Mouse (Mus musculus): Measurements from ENCODE around the gene Shmt1. TPM values are rescaled to one million over a fixed set of nuclear protein-coding genes. Genes with fewer than 3 reads are reported as not detected.

Gene Shmt1
- total and polyA plus RNA-seq, 3 experiments, result 11.1 to 107 (median 22.2) TPM

DNA sequence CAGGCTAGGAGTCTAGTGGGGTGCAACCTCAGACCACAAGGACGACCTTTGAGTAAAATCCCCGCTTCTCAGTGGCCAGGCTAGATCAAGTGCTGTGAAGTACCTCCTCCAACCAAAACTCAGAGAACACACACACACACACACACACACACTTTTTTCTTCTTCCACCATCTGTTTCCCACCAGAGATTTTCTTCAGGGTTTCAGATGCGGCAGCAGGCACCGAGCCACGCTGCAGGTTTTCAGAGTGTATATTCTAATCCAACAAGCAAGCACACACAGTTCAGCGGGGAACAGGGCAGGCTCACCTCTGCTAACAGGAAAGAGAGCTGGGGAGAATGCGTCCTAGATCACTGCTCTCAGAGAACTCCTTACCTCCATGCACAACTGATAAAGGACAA lies 55.9 kb downstream of the Shmt1 start:
- TF ChIP-seq POLR2AphosphoS5 (IDR thresholded peaks at IDR 0.05; ENCODE audit: insufficient replicate concordance, low read depth, low read length) (no peak), GATA2 (IDR thresholded peaks at IDR 0.05; ENCODE audit: borderline replicate concordance, low read depth, low read length) (no peak), GATA1 (IDR thresholded peaks at IDR 0.05; ENCODE audit: borderline replicate concordance, low read length) (no peak)
- Histone ChIP-seq H3K27me3 (ENCODE audit: insufficient read depth, low read length) (no peaks in the 10 kb centered on the region), H3K4me3 (ENCODE audit: low read depth, low read length) (no peak overlapping the region), H3K9me3 (replicated peaks) (no peaks in the 10 kb centered on the region), H3K36me3 (replicated peaks) (peaks cover 89% of the 10 kb centered on the region), H3K4me1 (ENCODE audit: insufficient read depth, low read depth, low read length) (no peaks in the 10 kb centered on the region)
- DNase-seq (ENCODE audit: low spot score) (no peak), ATAC-seq (ENCODE audit: extremely low read depth, insufficient number of reproducible peaks, low FRiP score, poor library complexity, severe bottlenecking) (no peak)

- no peak for TF ChIP-seq POLR2AphosphoS5 (IDR thresholded peaks at IDR 0.05; ENCODE audit: insufficient replicate concordance, low read depth, low read length)
- no peak for TF ChIP-seq GATA1 (IDR thresholded peaks at IDR 0.05; ENCODE audit: borderline replicate concordance, low read length)
- no peak for TF ChIP-seq CTCF (IDR thresholded peaks at IDR 0.05; ENCODE audit: low read depth, low read length)
- no peak for TF ChIP-seq GATA2 (IDR thresholded peaks at IDR 0.05; ENCODE audit: borderline replicate concordance, low read depth, low read length)
- no peak for TF ChIP-seq TAL1 (conservative IDR thresholded peaks at IDR 0.05; ENCODE audit: low read depth, low read length)
- no peak for ATAC-seq (ENCODE audit: extremely low read depth, insufficient number of reproducible peaks, low FRiP score, poor library complexity, severe bottlenecking)
- no peak overlapping the region for H3K4me3 ChIP-seq (ENCODE audit: low read depth, low read length)
- 0 out of 2 replicates have a peak, but pooled peaks cover 5% of the 10 kb centered on the region for H3K9me3 ChIP-seq (replicated peaks)
- no peak for DNase-seq (ENCODE audit: low spot score)
- H3K27me3 ChIP-seq (ENCODE audit: insufficient read depth, low read length), result no peaks in the 10 kb centered on the region
- H3K4me1 ChIP-seq (ENCODE audit: insufficient read depth, low read depth, low read length), result no peaks in the 10 kb centered on the region
- peaks cover 88% of the 10 kb centered on the region for H3K36me3 ChIP-seq (replicated peaks)
Observed at GRCm38 (mm10) chr11:60740321-60740720, 71.2 kb downstream of the Shmt1 start.

Other genes starting within 250 kb of the Shmt1 start
- gene Llgl1, start 112.0 kb downstream of the Shmt1 start, total RNA-seq (2014; fragmentation: Nextera tagmentation), result 11.3 and 14.6 TPM in 2 replicates
- gene Llgl1, start 112.0 kb downstream of the Shmt1 start, total RNA-seq (2017), result 5.2 and 5.9 TPM in 2 replicates
- 21.6 and 26.9 TPM in 2 replicates for gene Llgl1, start 112.0 kb downstream of the Shmt1 start, polyA plus RNA-seq (2012)
- gene Flii, start 84.5 kb downstream of the Shmt1 start, total RNA-seq (2014; fragmentation: Nextera tagmentation), result 50.5 and 55.1 TPM in 2 replicates
- 139 and 141 TPM in 2 replicates for gene Flii, start 84.5 kb downstream of the Shmt1 start, total RNA-seq (2017)
- gene Flii, start 84.5 kb downstream of the Shmt1 start, polyA plus RNA-seq (2012), result 71.9 and 162 TPM in 2 replicates
- 2.7 and 3.4 TPM in 2 replicates for gene Mief2, start 83.3 kb downstream of the Shmt1 start, total RNA-seq (2014; fragmentation: Nextera tagmentation)
- gene Mief2, start 83.3 kb downstream of the Shmt1 start, total RNA-seq (2017), result 5.8 and 7.8 TPM in 2 replicates
- gene Mief2, start 83.3 kb downstream of the Shmt1 start, polyA plus RNA-seq (2012), result 16.0 and 22.1 TPM in 2 replicates
- 20.3 and 24.0 TPM in 2 replicates for gene Top3a, start 34.4 kb downstream of the Shmt1 start, total RNA-seq (2014; fragmentation: Nextera tagmentation)
- 20.3 and 24.0 TPM in 2 replicates for gene Top3a, start 34.4 kb downstream of the Shmt1 start, total RNA-seq (2017)
- 8.4 and 11.1 TPM in 2 replicates for gene Top3a, start 34.4 kb downstream of the Shmt1 start, polyA plus RNA-seq (2012)
- 54.9 and 56.1 TPM in 2 replicates for gene Smcr8, start 34.2 kb downstream of the Shmt1 start, total RNA-seq (2014; fragmentation: Nextera tagmentation)
- 42.1 and 44.7 TPM in 2 replicates for gene Smcr8, start 34.2 kb downstream of the Shmt1 start, total RNA-seq (2017)
- gene Smcr8, start 34.2 kb downstream of the Shmt1 start, polyA plus RNA-seq (2012), result 1.8 and 2.4 TPM in 2 replicates
- 15.2 and 15.7 TPM in 2 replicates for gene Dhrs7b, start 18.9 kb upstream of the Shmt1 start, total RNA-seq (2014; fragmentation: Nextera tagmentation)
- gene Dhrs7b, start 18.9 kb upstream of the Shmt1 start, total RNA-seq (2017), result 21.9 and 23.9 TPM in 2 replicates
- gene Dhrs7b, start 18.9 kb upstream of the Shmt1 start, polyA plus RNA-seq (2012), result 2.6 and 3.2 TPM in 2 replicates
- gene Tmem11, start 67.6 kb upstream of the Shmt1 start, total RNA-seq (2014; fragmentation: Nextera tagmentation), result 32.5 and 38.0 TPM in 2 replicates
- 56.3 and 60.2 TPM in 2 replicates for gene Tmem11, start 67.6 kb upstream of the Shmt1 start, total RNA-seq (2017)
- 29.6 and 29.8 TPM in 2 replicates for gene Tmem11, start 67.6 kb upstream of the Shmt1 start, polyA plus RNA-seq (2012)
- 10.5 and 10.9 TPM in 2 replicates for gene Natd1, start 103.0 kb upstream of the Shmt1 start, total RNA-seq (2014; fragmentation: Nextera tagmentation)
- gene Natd1, start 103.0 kb upstream of the Shmt1 start, total RNA-seq (2017), result 6.4 and 7.7 TPM in 2 replicates
- 5.4 and 5.9 TPM in 2 replicates for gene Natd1, start 103.0 kb upstream of the Shmt1 start, polyA plus RNA-seq (2012)
- gene Map2k3, start 120.3 kb upstream of the Shmt1 start, total RNA-seq (2014; fragmentation: Nextera tagmentation), result 24.6 and 32.1 TPM in 2 replicates
- gene Map2k3, start 120.3 kb upstream of the Shmt1 start, total RNA-seq (2017), result 22.1 and 30.6 TPM in 2 replicates
- gene Map2k3, start 120.3 kb upstream of the Shmt1 start, polyA plus RNA-seq (2012), result 189 and 219 TPM in 2 replicates
- not detected in 2 replicates for gene Kcnj12, start 210.8 kb upstream of the Shmt1 start, total RNA-seq (2014; fragmentation: Nextera tagmentation)
- not detected in 2 replicates for gene Kcnj12, start 210.8 kb upstream of the Shmt1 start, total RNA-seq (2017)
- not detected in 2 replicates for gene Kcnj12, start 210.8 kb upstream of the Shmt1 start, polyA plus RNA-seq (2012)